Mouse (Mus musculus): ENCODE results near the gene Morc4. TPM values are rescaled to one million over a fixed set of nuclear protein-coding genes. Genes with fewer than 3 reads are reported as not detected.

The Morc4 gene
- polyA plus RNA-seq, 1 experiment: 40.4 TPM

- Histone ChIP-seq H3K27ac (ENCODE audit: insufficient read depth, low read length) (no peak overlapping the region), H3K4me1 (ENCODE audit: control insufficient read depth, insufficient read depth, low read length) (no peaks in the 10 kb centered on the region), H3K4me3 (ENCODE audit: insufficient read depth, low read length) (no peak overlapping the region)
- TF ChIP-seq POLR2A (IDR thresholded peaks at IDR 0.05; ENCODE audit: low read depth, low read length) (no peak), CTCF (IDR thresholded peaks at IDR 0.05; ENCODE audit: borderline replicate concordance, insufficient read depth, low read length) (no peak)
Observed at GRCm38 (mm10) chrX:139785764-139786163, 85.7 kb downstream of the Morc4 start.

DNA sequence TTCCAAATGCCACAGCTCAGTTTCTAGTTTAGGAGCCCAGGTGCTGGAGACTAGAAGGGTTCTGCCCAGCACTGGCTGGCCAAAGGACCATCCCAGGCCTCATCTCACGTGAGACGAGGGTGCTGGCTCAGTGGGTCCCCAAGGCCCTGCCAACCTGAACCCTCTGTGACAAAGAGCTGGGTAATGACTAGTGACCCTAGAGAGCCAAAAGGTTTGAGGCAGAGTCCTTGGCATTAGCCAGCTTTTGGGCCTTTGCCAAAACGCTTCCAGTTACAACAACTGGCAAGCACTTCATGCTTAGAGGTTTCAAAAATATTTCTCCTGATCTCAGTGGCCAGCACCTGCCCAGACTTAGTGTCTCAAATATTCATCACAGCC lies 88.4 kb downstream of the Morc4 start:
- H3K27ac ChIP-seq (ENCODE audit: insufficient read depth, low read length): no peak overlapping the region

DNA sequence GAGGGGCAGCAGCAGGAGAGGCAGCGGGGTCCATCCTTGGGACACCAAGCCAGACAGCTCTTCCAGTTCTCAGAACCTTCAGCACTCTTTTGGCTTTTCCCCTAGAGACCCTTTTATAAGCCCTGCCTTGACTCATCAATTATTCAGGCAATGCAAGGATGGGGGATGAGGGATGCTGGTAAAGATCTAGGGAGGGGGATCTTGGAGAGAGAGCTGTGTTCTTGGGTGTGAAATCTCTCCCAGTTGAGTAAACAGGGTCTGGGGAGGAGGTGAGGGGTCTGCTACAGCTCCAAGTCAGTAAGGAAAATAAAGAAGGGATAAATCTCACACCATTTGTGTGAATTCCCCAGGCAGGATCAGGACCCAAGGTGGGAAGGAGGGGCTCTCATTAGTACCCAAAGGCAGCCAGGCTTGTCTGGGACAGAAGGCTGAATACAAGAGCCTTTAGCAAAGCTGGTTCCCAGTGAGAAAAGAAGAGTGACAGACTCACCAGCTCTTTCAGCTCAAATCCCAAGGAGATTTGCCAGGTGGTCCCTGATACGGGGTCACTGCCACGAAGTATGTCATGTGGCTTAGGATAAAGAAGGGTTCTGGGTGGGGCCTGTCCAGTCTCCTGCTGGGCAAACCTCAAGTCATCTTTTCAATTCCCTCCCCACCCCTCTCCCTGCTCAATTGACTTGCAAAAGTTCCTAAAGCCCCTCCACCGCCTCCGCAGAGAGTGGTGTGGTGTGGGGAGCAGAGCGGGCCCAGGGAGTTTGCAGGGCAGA lies 89.0 kb downstream of the Morc4 start, which contains the start of gene Ripply1:
Gene Ripply1 (minus strand): TSS at position 76 of the 767 bp plus-strand sequence.
- H3K27ac ChIP-seq (ENCODE audit: insufficient read depth, low read length): no peak within 1 kb of the TSS
- no peak for TF ChIP-seq POLR2A (IDR thresholded peaks at IDR 0.05; ENCODE audit: low read depth, low read length)
- TF ChIP-seq CTCF (IDR thresholded peaks at IDR 0.05; ENCODE audit: borderline replicate concordance, insufficient read depth, low read length): no peak
- no peaks in the 10 kb centered on the region for H3K4me1 ChIP-seq (ENCODE audit: control insufficient read depth, insufficient read depth, low read length)
- H3K4me3 ChIP-seq (ENCODE audit: insufficient read depth, low read length): no peak within 1 kb of the TSS

More for the DNA sequence above, 88.4 kb downstream of the Morc4 start:
- TF ChIP-seq CTCF (IDR thresholded peaks at IDR 0.05; ENCODE audit: borderline replicate concordance, insufficient read depth, low read length): no peak
- TF ChIP-seq POLR2A (IDR thresholded peaks at IDR 0.05; ENCODE audit: low read depth, low read length): no peak
- Histone ChIP-seq H3K4me3 (ENCODE audit: insufficient read depth, low read length) (no peak overlapping the region), H3K4me1 (ENCODE audit: control insufficient read depth, insufficient read depth, low read length) (no peaks in the 10 kb centered on the region)

GRCm38 (mm10) chrX:139781563-139781962 lies 89.9 kb downstream of the Morc4 start:
- Histone ChIP-seq H3K4me3 (ENCODE audit: insufficient read depth, low read length) (no peak overlapping the region), H3K4me1 (ENCODE audit: control insufficient read depth, insufficient read depth, low read length) (no peaks in the 10 kb centered on the region), H3K27ac (ENCODE audit: insufficient read depth, low read length) (no peak overlapping the region)
- no peak for TF ChIP-seq CTCF (IDR thresholded peaks at IDR 0.05; ENCODE audit: borderline replicate concordance, insufficient read depth, low read length)
- TF ChIP-seq POLR2A (IDR thresholded peaks at IDR 0.05; ENCODE audit: low read depth, low read length): no peak

- TF ChIP-seq POLR2A (IDR thresholded peaks at IDR 0.05; ENCODE audit: low read depth, low read length) (no peak), CTCF (IDR thresholded peaks at IDR 0.05; ENCODE audit: borderline replicate concordance, insufficient read depth, low read length) (no peak)
Observed at GRCm38 (mm10) chrX:139780988-139781387, 90.5 kb downstream of the Morc4 start.

DNA sequence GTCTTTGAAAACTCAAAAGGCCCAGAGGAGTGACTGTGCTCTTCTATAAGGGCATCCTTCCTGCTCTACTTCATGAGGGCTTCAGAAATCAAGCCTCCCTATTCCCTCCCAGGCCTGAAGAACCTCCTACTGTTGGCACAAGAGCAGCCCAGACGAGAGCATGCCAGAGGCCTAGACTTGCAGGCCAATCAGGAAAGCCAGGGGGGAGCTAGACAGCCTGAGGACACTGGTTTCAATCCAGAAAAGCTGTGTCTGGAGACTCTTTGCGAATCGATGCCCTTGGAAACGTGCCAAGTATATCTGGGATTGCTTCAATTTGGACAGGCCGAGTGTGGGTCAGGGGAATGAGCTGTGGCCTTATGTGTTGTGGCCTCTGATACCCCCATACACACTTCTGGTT lies 92.1 kb downstream of the Morc4 start:
- Histone ChIP-seq H3K4me3 (ENCODE audit: insufficient read depth, low read length) (no peak overlapping the region), H3K4me1 (ENCODE audit: control insufficient read depth, insufficient read depth, low read length) (peaks cover 4% of the 10 kb centered on the region; the same call in 1 of the 2 replicates), H3K27ac (ENCODE audit: insufficient read depth, low read length) (no peak overlapping the region)
- TF ChIP-seq CTCF (IDR thresholded peaks at IDR 0.05; ENCODE audit: borderline replicate concordance, insufficient read depth, low read length): no peak
- TF ChIP-seq POLR2A (IDR thresholded peaks at IDR 0.05; ENCODE audit: low read depth, low read length): no peak

More at GRCm38 (mm10) chrX:139780988-139781387, 90.5 kb downstream of the Morc4 start:
- H3K4me1 ChIP-seq (ENCODE audit: control insufficient read depth, insufficient read depth, low read length): no peaks in the 10 kb centered on the region
- no peak overlapping the region for H3K4me3 ChIP-seq (ENCODE audit: insufficient read depth, low read length)
- H3K27ac ChIP-seq (ENCODE audit: insufficient read depth, low read length): no peak overlapping the region

GRCm38 (mm10) chrX:139778886-139779285 lies 92.6 kb downstream of the Morc4 start:
- Histone ChIP-seq H3K4me3 (ENCODE audit: insufficient read depth, low read length) (no peak overlapping the region), H3K27ac (ENCODE audit: insufficient read depth, low read length) (no peak overlapping the region), H3K4me1 (ENCODE audit: control insufficient read depth, insufficient read depth, low read length) (peaks cover 4% of the 10 kb centered on the region; the same call in 1 of the 2 replicates)
- TF ChIP-seq POLR2A (IDR thresholded peaks at IDR 0.05; ENCODE audit: low read depth, low read length): no peak
- no peak for TF ChIP-seq CTCF (IDR thresholded peaks at IDR 0.05; ENCODE audit: borderline replicate concordance, insufficient read depth, low read length)

GRCm38 (mm10) chrX:139777357-139777756 lies 94.1 kb downstream of the Morc4 start:
- no peak overlapping the region for H3K27ac ChIP-seq (ENCODE audit: insufficient read depth, low read length)
- peaks cover 4% of the 10 kb centered on the region; the same call in 1 of the 2 replicates for H3K4me1 ChIP-seq (ENCODE audit: control insufficient read depth, insufficient read depth, low read length)
- TF ChIP-seq CTCF (IDR thresholded peaks at IDR 0.05; ENCODE audit: borderline replicate concordance, insufficient read depth, low read length): no peak
- TF ChIP-seq POLR2A (IDR thresholded peaks at IDR 0.05; ENCODE audit: low read depth, low read length): no peak
- H3K4me3 ChIP-seq (ENCODE audit: insufficient read depth, low read length): no peak overlapping the region

DNA sequence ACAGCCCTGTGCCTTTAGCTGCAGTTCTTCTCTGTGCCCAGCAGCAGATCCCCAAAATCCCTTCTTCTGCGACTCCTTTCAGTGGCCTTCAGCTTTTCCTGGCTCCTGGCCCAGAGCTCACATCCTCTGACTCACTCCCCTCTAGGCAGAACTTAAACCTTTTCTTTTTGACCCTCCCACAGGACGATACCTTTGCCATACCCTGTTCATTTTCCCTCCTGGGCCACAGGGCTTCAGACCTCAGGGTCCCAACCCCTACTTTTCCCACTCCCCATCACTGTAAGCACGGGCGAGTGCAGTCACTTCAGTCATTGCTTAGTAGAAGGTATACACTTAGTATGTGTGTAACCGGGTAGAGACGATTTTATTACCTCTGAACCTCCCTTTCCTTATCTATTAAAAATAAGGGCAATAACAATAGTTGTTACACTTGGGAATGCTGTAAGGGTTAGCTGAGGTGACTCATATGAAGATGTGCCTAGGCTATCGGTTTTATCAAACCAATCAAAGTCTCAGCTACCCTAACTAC lies 96.3 kb downstream of the Morc4 start:
- H3K4me1 ChIP-seq (ENCODE audit: control insufficient read depth, insufficient read depth, low read length): peaks cover 4% of the 10 kb centered on the region; the same call in 1 of the 2 replicates
- no peak for TF ChIP-seq POLR2A (IDR thresholded peaks at IDR 0.05; ENCODE audit: low read depth, low read length)
- no peak for TF ChIP-seq CTCF (IDR thresholded peaks at IDR 0.05; ENCODE audit: borderline replicate concordance, insufficient read depth, low read length)
- H3K27ac ChIP-seq (ENCODE audit: insufficient read depth, low read length): no peak overlapping the region
- H3K4me3 ChIP-seq (ENCODE audit: insufficient read depth, low read length): no peak overlapping the region
